Mouse (Mus musculus): ENCODE measurements at regions not wholly inside any gene's neighbourhood (a gene's known extent, or its start where the extent isn't known, plus 50 kb on each side); places are given as distances from the start of the nearest gene placed in this dataset.
"Not testable (repeated sequence)": the region's sequence is repeated elsewhere in the genome, so short reads cannot be mapped to it uniquely, and the experiment has no call there.

- Histone ChIP-seq H3K9me3 (replicated peaks) (no peaks in the 10 kb centered on the region), H3K36me3 (no peaks in the 10 kb centered on the region), H3K27me3 (no peaks in the 10 kb centered on the region), H3K4me3 (no peak overlapping the region), H3K4me1 (no peaks in the 10 kb centered on the region), H3K27ac (no peak overlapping the region), H3K4me2 (replicated peaks) (no peak overlapping the region), H3K9ac (no peak overlapping the region)
- no peak for ATAC-seq (ENCODE audit: low FRiP score)
- 80% methylated on average over 4 of the region's 4 CpGs for WGBS
Observed at GRCm38 (mm10) chr7:116620381-116620780, 116.2 kb downstream of the Nucb2 start.

- no peaks in the 10 kb centered on the region for H3K36me3 ChIP-seq
- no peaks in the 10 kb centered on the region for H3K27me3 ChIP-seq
- no peak overlapping the region for H3K9ac ChIP-seq
- ATAC-seq (ENCODE audit: low FRiP score) = no peak
- 66% methylated on average over 3 of the region's 3 CpGs for WGBS
- H3K4me3 ChIP-seq = no peak overlapping the region
- no peaks in the 10 kb centered on the region for H3K9me3 ChIP-seq (replicated peaks)
- no peak overlapping the region for H3K4me2 ChIP-seq (replicated peaks)
- no peaks in the 10 kb centered on the region for H3K4me1 ChIP-seq
- no peak overlapping the region for H3K27ac ChIP-seq
Observed at GRCm38 (mm10) chr7:116633210-116633609, 129.0 kb downstream of the Nucb2 start.

GRCm38 (mm10) chr7:116644902-116645650 lies 140.9 kb downstream of the Nucb2 start:
- WGBS = 54% methylated on average over 10 of the region's 10 CpGs
- Histone ChIP-seq H3K9ac (no peak overlapping the region), H3K36me3 (no peaks in the 10 kb centered on the region), H3K4me3 (no peak overlapping the region), H3K9me3 (replicated peaks) (no peaks in the 10 kb centered on the region), H3K27ac (no peak overlapping the region), H3K4me1 (no peaks in the 10 kb centered on the region), H3K4me2 (replicated peaks) (no peak overlapping the region), H3K27me3 (no peaks in the 10 kb centered on the region)
- ATAC-seq (ENCODE audit: low FRiP score) = no peak

- H3K27me3 ChIP-seq = no peaks in the 10 kb centered on the region
- H3K4me3 ChIP-seq = no peak overlapping the region
- WGBS = 54% methylated on average over 10 of the region's 10 CpGs
- no peak for ATAC-seq (ENCODE audit: low FRiP score)
- no peak overlapping the region for H3K9ac ChIP-seq
- no peaks in the 10 kb centered on the region for H3K36me3 ChIP-seq
- H3K9me3 ChIP-seq (replicated peaks) = peaks cover 6% of the 10 kb centered on the region; the same call in 1 of the 2 replicates
- H3K4me2 ChIP-seq (replicated peaks) = no peak overlapping the region
- H3K27ac ChIP-seq = no peak overlapping the region
- no peaks in the 10 kb centered on the region for H3K4me1 ChIP-seq
Observed at GRCm38 (mm10) chr7:116654466-116654865, 150.3 kb downstream of the Nucb2 start.

GRCm38 (mm10) chr7:116657040-116657439 lies 152.9 kb downstream of the Nucb2 start:
- H3K9me3 ChIP-seq (replicated peaks); H3K27ac ChIP-seq; H3K36me3 ChIP-seq; H3K4me3 ChIP-seq; H3K9ac ChIP-seq; ATAC-seq (ENCODE audit: low FRiP score); H3K4me1 ChIP-seq; H3K4me2 ChIP-seq (replicated peaks); H3K27me3 ChIP-seq: not testable (repeated sequence)
- WGBS = 89% methylated on average over 6 of the region's 6 CpGs

- Histone ChIP-seq H3K27me3 (no peaks in the 10 kb centered on the region), H3K9ac (no peak overlapping the region), H3K4me3 (no peak overlapping the region), H3K9me3 (replicated peaks) (no peaks in the 10 kb centered on the region; the same call in 1 of the 2 replicates), H3K4me1 (no peaks in the 10 kb centered on the region), H3K27ac (no peak overlapping the region), H3K4me2 (replicated peaks) (no peak overlapping the region), H3K36me3 (no peaks in the 10 kb centered on the region)
- 86% methylated on average over 15 of the region's 15 CpGs for whole genome bisulfite sequencing
- ATAC-seq (ENCODE audit: low FRiP score) = no peak
Observed at GRCm38 (mm10) chr7:116665581-116665980, 161.4 kb downstream of the Nucb2 start.

- Histone ChIP-seq H3K27ac (peak overlapping the region; percentile 23; the same call in 1 of the 2 replicates), H3K4me2 (replicated peaks) (no peak overlapping the region), H3K9ac (no peak overlapping the region; the same call in 1 of the 2 replicates), H3K27me3 (no peaks in the 10 kb centered on the region), H3K4me1 (0 out of 2 replicates have a peak, but pooled peaks cover 2% of the 10 kb centered on the region), H3K4me3 (no peak overlapping the region), H3K36me3 (no peaks in the 10 kb centered on the region), H3K9me3 (replicated peaks) (no peaks in the 10 kb centered on the region)
- ATAC-seq (ENCODE audit: low FRiP score) = no peak
- 65% methylated on average over 16 of the region's 16 CpGs for WGBS
Observed at GRCm38 (mm10) chr7:116674199-116675019, 170.2 kb downstream of the Nucb2 start.

GRCm38 (mm10) chr7:116676696-116677095 lies 172.5 kb downstream of the Nucb2 start:
- no peaks in the 10 kb centered on the region for H3K36me3 ChIP-seq
- no peak overlapping the region for H3K4me3 ChIP-seq
- 68% methylated on average over 1 of the region's 1 CpGs for WGBS
- no peak for ATAC-seq (ENCODE audit: low FRiP score)
- no peak overlapping the region for H3K27ac ChIP-seq
- 0 out of 2 replicates have a peak, but pooled peaks cover 8% of the 10 kb centered on the region for H3K4me1 ChIP-seq
- H3K4me2 ChIP-seq (replicated peaks) = no peak overlapping the region
- H3K9me3 ChIP-seq (replicated peaks) = no peaks in the 10 kb centered on the region
- no peak overlapping the region for H3K9ac ChIP-seq
- H3K27me3 ChIP-seq = no peaks in the 10 kb centered on the region

- no peak for ATAC-seq (ENCODE audit: low FRiP score)
- Histone ChIP-seq H3K9ac (no peak overlapping the region), H3K27ac (no peak overlapping the region), H3K9me3 (replicated peaks) (no peaks in the 10 kb centered on the region), H3K27me3 (no peaks in the 10 kb centered on the region), H3K4me2 (replicated peaks) (no peak overlapping the region), H3K36me3 (no peaks in the 10 kb centered on the region), H3K4me1 (0 out of 2 replicates have a peak, but pooled peaks cover 10% of the 10 kb centered on the region), H3K4me3 (no peak overlapping the region)
- 83% methylated on average over 4 of the region's 4 CpGs for WGBS
Observed at GRCm38 (mm10) chr7:116679195-116679594, 175.0 kb downstream of the Nucb2 start.

- no peak for ATAC-seq (ENCODE audit: low FRiP score)
- Histone ChIP-seq H3K9me3 (replicated peaks) (no peaks in the 10 kb centered on the region), H3K27me3 (no peaks in the 10 kb centered on the region), H3K4me2 (replicated peaks) (no peak overlapping the region), H3K27ac (no peak overlapping the region), H3K4me3 (no peak overlapping the region), H3K36me3 (no peaks in the 10 kb centered on the region), H3K9ac (no peak overlapping the region), H3K4me1 (0 out of 2 replicates have a peak, but pooled peaks cover 7% of the 10 kb centered on the region)
- 82% methylated on average over 3 of the region's 3 CpGs for WGBS
Observed at GRCm38 (mm10) chr7:116680523-116680922, 176.4 kb downstream of the Nucb2 start.

GRCm38 (mm10) chr7:116681268-116681667 lies 177.1 kb downstream of the Nucb2 start:
- Histone ChIP-seq H3K4me3 (no peak overlapping the region), H3K27ac (peak overlapping the region; percentile 23; the same call in 1 of the 2 replicates), H3K9ac (no peak overlapping the region), H3K4me2 (replicated peaks) (no peak overlapping the region), H3K9me3 (replicated peaks) (no peaks in the 10 kb centered on the region), H3K36me3 (no peaks in the 10 kb centered on the region), H3K4me1 (0 out of 2 replicates have a peak, but pooled peaks cover 7% of the 10 kb centered on the region), H3K27me3 (no peaks in the 10 kb centered on the region)
- 45% methylated on average over 8 of the region's 8 CpGs for WGBS
- ATAC-seq (ENCODE audit: low FRiP score) = no peak

GRCm38 (mm10) chr7:116700409-116700808 lies 196.2 kb downstream of the Nucb2 start:
- H3K9me3 ChIP-seq (replicated peaks) = 0 out of 2 replicates have a peak, but pooled peaks cover 3% of the 10 kb centered on the region
- no peak overlapping the region for H3K4me2 ChIP-seq (replicated peaks)
- no peaks in the 10 kb centered on the region for H3K4me1 ChIP-seq
- H3K27me3 ChIP-seq = no peaks in the 10 kb centered on the region
- H3K36me3 ChIP-seq = no peaks in the 10 kb centered on the region
- H3K9ac ChIP-seq = no peak overlapping the region
- no peak for ATAC-seq (ENCODE audit: low FRiP score)
- WGBS = 76% methylated on average over 2 of the region's 2 CpGs
- no peak overlapping the region for H3K27ac ChIP-seq
- H3K4me3 ChIP-seq = no peak overlapping the region
